Mouse (Mus musculus) brain, embryonic 14.5 days (tissue): ENCODE results near the gene Eif2b3.

ENCODE experiments used
- CTCF ChIP-seq: fragments of 200-500 bp; IDR thresholded peaks from 2 replicates; pipeline ENCODE4 v1.5.1; 2012; ENCODE audit warnings: inconsistent platforms, mild to moderate bottlenecking, moderate library complexity, borderline replicate concordance; ENCODE audit not compliant: insufficient read depth, insufficient read length; ENCODE audit errors: extremely low read depth
- POLR2A ChIP-seq: fragments of 200-500 bp; IDR thresholded peaks from 2 replicates; pipeline ENCODE4 v1.6.1; 2012; ENCODE audit warnings: mild to moderate bottlenecking, inconsistent platforms, borderline replicate concordance; ENCODE audit not compliant: poor library complexity, insufficient read depth, insufficient read length, severe bottlenecking; ENCODE audit errors: extremely low read depth

DNA sequence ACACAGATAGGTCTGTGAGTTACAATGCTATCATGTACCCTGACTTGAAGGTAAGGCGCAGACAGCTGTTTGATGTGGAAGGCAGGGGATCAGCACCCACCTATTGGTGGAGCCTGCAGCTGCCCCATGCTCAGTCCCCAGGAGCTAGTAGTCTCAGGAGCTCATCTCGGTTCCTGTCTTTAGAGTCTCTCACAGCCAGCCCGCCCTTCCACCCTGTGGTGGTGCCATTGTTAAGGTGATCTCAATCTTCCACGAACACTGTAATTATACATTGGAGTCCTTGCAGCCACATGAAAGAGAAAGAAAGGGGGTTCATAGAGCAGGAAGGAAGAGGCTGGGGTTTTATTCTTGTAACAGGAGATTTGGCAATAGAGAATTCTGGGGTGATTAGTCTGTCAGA is 80.8 kb downstream of the Eif2b3 start:
- TF ChIP-seq CTCF (no peak), POLR2A (no peak)
